Mouse (Mus musculus) myocyte (in vitro differentiated cells): ENCODE measurements around the gene Kifc3. TPM values are rescaled to one million over a fixed set of nuclear protein-coding genes. Genes with fewer than 3 reads are reported as not detected.

ENCODE experiments used
- H3K27me3 ChIP-seq: one replicate; pipeline ENCODE4 v1.6.1; 2011; ENCODE audit not compliant: control insufficient read depth, insufficient read depth, insufficient read length
- H3K36me3 ChIP-seq: one replicate; pipeline ENCODE4 v1.6.1; 2011; ENCODE audit not compliant: control insufficient read depth, insufficient read depth
- H3K4me2 ChIP-seq: one replicate; pipeline ENCODE4 v1.6.1; 2011; ENCODE audit warnings: low read depth, control low read depth
- H3K4me3 ChIP-seq: one replicate; pipeline ENCODE4 v1.5.1; 2011; ENCODE audit warnings: mild to moderate bottlenecking, control low read depth, moderate library complexity
- H3K79me2 ChIP-seq: one replicate; pipeline ENCODE4 v1.6.1; 2011; ENCODE audit not compliant: control insufficient read depth, insufficient read depth
- H3ac ChIP-seq: one replicate; pipeline ENCODE4 v1.6.1; 2011; ENCODE audit not compliant: control insufficient read depth, insufficient read length
- CEBPB ChIP-seq: IDR thresholded peaks from 2 replicates; pipeline ENCODE4 v1.6.1; 2011; ENCODE audit warnings: mild to moderate bottlenecking, moderate library complexity; ENCODE audit not compliant: poor library complexity, insufficient read depth, severe bottlenecking
- E2F4 ChIP-seq: IDR thresholded peaks from one replicate; pipeline ENCODE4 v1.6.1; 2011; ENCODE audit warnings: mild to moderate bottlenecking, control low read depth, moderate library complexity; ENCODE audit not compliant: insufficient read depth
- MAX ChIP-seq: IDR thresholded peaks from one replicate; pipeline ENCODE4 v1.6.1; 2011; ENCODE audit warnings: low read depth, mild to moderate bottlenecking, control low read depth
- MYOD1 ChIP-seq, 3 experiments: IDR thresholded peaks; one replicate each; pipeline ENCODE4 v1.6.1; 2011; ENCODE audit warnings: control low read depth in 2 of 3, low read depth in 2 of 3, mild to moderate bottlenecking in 2 of 3, moderate library complexity in 1 of 3; ENCODE audit not compliant: insufficient read length in 2 of 3, control insufficient read depth in 1 of 3
- MYOG ChIP-seq, 3 experiments: IDR thresholded peaks; one replicate each; pipeline ENCODE4 v1.6.1; 2011; ENCODE audit warnings: control low read depth in 2 of 3, low read depth in 2 of 3, mild to moderate bottlenecking in 2 of 3; ENCODE audit not compliant: insufficient read length in 2 of 3, control insufficient read depth in 1 of 3, insufficient read depth in 1 of 3
- POLR2A ChIP-seq: IDR thresholded peaks from one replicate; pipeline ENCODE4 v1.6.1; 2011; ENCODE audit warnings: low read depth, mild to moderate bottlenecking, control low read depth, moderate library complexity; ENCODE audit not compliant: insufficient read length
- POLR2AphosphoS2 ChIP-seq: IDR thresholded peaks from one replicate; pipeline ENCODE4 v1.6.1; 2011; ENCODE audit warnings: low read depth, control low read depth; ENCODE audit not compliant: insufficient read length
- REST ChIP-seq: IDR thresholded peaks from one replicate; pipeline ENCODE4 v1.6.1; 2011; ENCODE audit warnings: mild to moderate bottlenecking, control low read depth, moderate library complexity; ENCODE audit not compliant: insufficient read depth, insufficient read length
- SRF ChIP-seq: IDR thresholded peaks from one replicate; pipeline ENCODE4 v1.6.1; 2011; ENCODE audit warnings: low read depth; ENCODE audit not compliant: control insufficient read depth, insufficient read length
- TCF12 ChIP-seq: IDR thresholded peaks from one replicate; pipeline ENCODE4 v1.6.1; 2011; ENCODE audit warnings: mild to moderate bottlenecking, control low read depth; ENCODE audit not compliant: poor library complexity, insufficient read depth, severe bottlenecking
- TCF3 ChIP-seq: IDR thresholded peaks from one replicate; pipeline ENCODE4 v1.6.1; 2011; ENCODE audit warnings: low read depth, control low read depth; ENCODE audit not compliant: insufficient read length
- USF1 ChIP-seq: IDR thresholded peaks from one replicate; pipeline ENCODE4 v1.6.1; 2011; ENCODE audit warnings: low read depth, mild to moderate bottlenecking, control low read depth, moderate library complexity
- polyA plus RNA-seq: library from polyadenylated mRNA; unstranded; fragments of >200 nt; fragmentation: generic; extraction: Trizol; gene quantifications from one replicate; pipeline ENCODE4 v1.2.1, GENCODE M21; 2012; ENCODE audit warnings: missing spikeins

Kifc3 gene
- polyA plus RNA-seq, 1 experiment = 22.6 TPM

GRCm38 (mm10) chr8:95135242-95135641, 67.4 kb downstream of the Kifc3 start:
- no peak overlapping the region for H3K4me3 ChIP-seq
- no peaks in the 10 kb centered on the region for H3K27me3 ChIP-seq
- no peaks in the 10 kb centered on the region for H3K79me2 ChIP-seq
- H3K4me2 ChIP-seq = no peak overlapping the region
- no peak overlapping the region for H3ac ChIP-seq
- no peak for TF ChIP-seq POLR2A
- no peak for TF ChIP-seq REST
- TF ChIP-seq TCF3 = no peak
- no peak for TF ChIP-seq CEBPB
- TF ChIP-seq SRF = no peak
- no peak for TF ChIP-seq E2F4
- no peak for TF ChIP-seq USF1
- no peak for TF ChIP-seq MAX
- no peak for TF ChIP-seq POLR2AphosphoS2
- TF ChIP-seq MYOG (IDR thresholded peaks at IDR 0.05; ENCODE audit: control insufficient read depth in 1 of 3, insufficient read depth in 1 of 3, insufficient read length in 2 of 3, low read depth in 2 of 3) = no peak
- TF ChIP-seq TCF12 = no peak
- TF ChIP-seq MYOD1 (IDR thresholded peaks at IDR 0.05; ENCODE audit: control insufficient read depth in 1 of 3, insufficient read length in 2 of 3, low read depth in 2 of 3) = no peak
- peaks cover 10% of the 10 kb centered on the region for H3K36me3 ChIP-seq

- no peaks in the 10 kb centered on the region for H3K79me2 ChIP-seq
- H3K4me2 ChIP-seq = no peak overlapping the region
- no peak for TF ChIP-seq POLR2AphosphoS2
- no peak for TF ChIP-seq USF1
- no peak for TF ChIP-seq MAX
- TF ChIP-seq TCF3 = no peak
- TF ChIP-seq MYOG (IDR thresholded peaks at IDR 0.05; ENCODE audit: control insufficient read depth in 1 of 3, insufficient read depth in 1 of 3, insufficient read length in 2 of 3, low read depth in 2 of 3) = no peak
- TF ChIP-seq SRF = no peak
- TF ChIP-seq E2F4 = no peak
- H3ac ChIP-seq = no peak overlapping the region
- H3K27me3 ChIP-seq = no peaks in the 10 kb centered on the region
- H3K36me3 ChIP-seq = peaks cover 10% of the 10 kb centered on the region
- no peak overlapping the region for H3K4me3 ChIP-seq
These were observed 68.4 kb downstream of the Kifc3 start for GRCm38 (mm10) chr8:95134186-95134585.

GRCm38 (mm10) chr8:95131983-95132382, 70.6 kb downstream of the Kifc3 start:
- no peaks in the 10 kb centered on the region for H3K27me3 ChIP-seq
- no peak overlapping the region for H3K4me3 ChIP-seq
- TF ChIP-seq MYOD1 (IDR thresholded peaks at IDR 0.05; ENCODE audit: control insufficient read depth in 1 of 3, insufficient read length in 2 of 3, low read depth in 2 of 3) (no peak), TCF3 (no peak), E2F4 (no peak), SRF (no peak), MYOG (IDR thresholded peaks at IDR 0.05; ENCODE audit: control insufficient read depth in 1 of 3, insufficient read depth in 1 of 3, insufficient read length in 2 of 3, low read depth in 2 of 3) (no peak), CEBPB (no peak), USF1 (no peak), MAX (no peak), POLR2AphosphoS2 (no peak), REST (no peak), POLR2A (no peak), TCF12 (no peak)
- peaks cover 10% of the 10 kb centered on the region for H3K36me3 ChIP-seq
- H3K4me2 ChIP-seq = no peak overlapping the region
- H3K79me2 ChIP-seq = no peaks in the 10 kb centered on the region
- no peak overlapping the region for H3ac ChIP-seq

GRCm38 (mm10) chr8:95130966-95131537, 71.6 kb downstream of the Kifc3 start:
- H3K4me2 ChIP-seq = no peak overlapping the region
- TF ChIP-seq E2F4 (no peak), TCF12 (no peak), TCF3 (no peak), POLR2A (no peak), POLR2AphosphoS2 (no peak), MYOD1 (IDR thresholded peaks at IDR 0.05; ENCODE audit: control insufficient read depth in 1 of 3, insufficient read length in 2 of 3, low read depth in 2 of 3) (peak in 1 of 3 experiments; percentile 39), REST (no peak)
- H3K36me3 ChIP-seq = peaks cover 10% of the 10 kb centered on the region
- H3ac ChIP-seq = no peak overlapping the region
- no peaks in the 10 kb centered on the region for H3K27me3 ChIP-seq
- H3K4me3 ChIP-seq = no peak overlapping the region
- no peaks in the 10 kb centered on the region for H3K79me2 ChIP-seq

- peaks cover 10% of the 10 kb centered on the region for H3K36me3 ChIP-seq
- H3K4me2 ChIP-seq = no peak overlapping the region
- no peak overlapping the region for H3ac ChIP-seq
- H3K4me3 ChIP-seq = no peak overlapping the region
- no peaks in the 10 kb centered on the region for H3K79me2 ChIP-seq
- TF ChIP-seq MYOD1 (IDR thresholded peaks at IDR 0.05; ENCODE audit: control insufficient read depth in 1 of 3, insufficient read length in 2 of 3, low read depth in 2 of 3) = peak in 1 of 3 experiments; percentile 29
- TF ChIP-seq TCF12 = no peak
- TF ChIP-seq MYOG (IDR thresholded peaks at IDR 0.05; ENCODE audit: control insufficient read depth in 1 of 3, insufficient read depth in 1 of 3, insufficient read length in 2 of 3, low read depth in 2 of 3) = peak in 1 of 3 experiments; percentile 38
- no peaks in the 10 kb centered on the region for H3K27me3 ChIP-seq
These were observed 73.8 kb downstream of the Kifc3 start for GRCm38 (mm10) chr8:95128750-95129260.
